Mouse (Mus musculus): ENCODE data around the gene Jak3.

DNA sequence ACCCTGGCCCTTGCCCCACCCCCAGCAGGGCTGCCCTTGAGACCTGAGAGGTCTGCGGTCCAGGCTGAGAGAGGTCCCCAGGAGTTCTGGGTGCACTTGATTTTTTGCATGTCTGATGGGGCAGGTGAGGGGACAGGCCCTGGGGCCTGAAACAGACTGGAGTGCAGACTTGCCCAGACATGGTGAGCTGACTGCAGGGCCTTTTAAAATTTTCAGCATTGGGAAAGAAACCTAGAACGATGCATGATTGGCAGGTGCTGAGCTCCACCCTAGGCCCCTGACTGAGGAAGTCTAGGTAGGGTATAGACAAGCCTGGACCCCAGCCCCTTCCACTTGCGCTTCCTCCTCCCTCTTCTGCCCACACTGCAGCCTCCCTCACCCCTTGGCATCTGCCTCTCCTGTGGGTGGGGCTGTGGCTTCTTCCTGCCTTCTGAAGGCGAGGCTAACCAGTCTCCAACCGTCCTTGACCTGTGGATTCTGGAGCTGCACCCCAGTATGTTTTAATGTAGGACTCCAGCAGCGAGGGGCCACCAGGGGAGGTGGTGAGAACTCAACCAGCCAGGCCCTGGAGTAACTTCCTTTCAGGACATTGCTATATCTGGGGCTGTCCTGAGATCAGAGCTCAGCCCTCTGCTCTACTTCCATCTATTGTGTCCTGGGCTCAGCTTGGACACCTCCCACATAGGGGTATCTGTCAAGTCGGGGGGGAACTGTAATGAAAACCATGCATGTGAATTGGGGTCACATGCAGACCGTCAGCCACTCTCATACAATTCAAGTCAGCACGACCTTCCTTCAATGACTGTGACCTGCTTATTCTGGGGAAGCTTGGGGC lies 48.6 kb upstream of the Jak3 start:
- TF ChIP-seq CTCF (IDR thresholded peaks at IDR 0.05; ENCODE audit: extremely low read depth, insufficient read length, insufficient replicate concordance, low read depth, low read length) (no peak), POLR2A (IDR thresholded peaks at IDR 0.05; ENCODE audit: low read depth, low read length) (no peak)

Measured in small intestine, adult 2 months (tissue).